Mouse (Mus musculus) lung, postnatal 0 days (tissue): Measurements from ENCODE around the gene Sertad3. TPM values are rescaled to one million over a fixed set of nuclear protein-coding genes. Genes with fewer than 3 reads are reported as not detected.

Experiments
- ATAC-seq: fragments of 200-750 bp; cut with Nextera tagmentation; 2 replicates; pipeline ENCODE4 v1.8.0; 2017; ENCODE audit warnings: moderate library complexity
- DNase-seq: peaks from one replicate; pipeline ENCODE4 v3.0.0-alpha.2; 2016; ENCODE audit warnings: low spot score
- H3K27ac ChIP-seq: fragments of 300-500 bp; sonication (generic); 2 replicates; pipeline ENCODE4 v1.5.1; 2014; ENCODE audit warnings: antibody characterized with exemption, mild to moderate bottlenecking, low read length, mixed read lengths
- H3K27me3 ChIP-seq: fragments of 300-500 bp; sonication (generic); replicated peaks from 2 replicates; pipeline ENCODE4 v1.6.1; 2014; ENCODE audit warnings: low read length, mixed read lengths; ENCODE audit not compliant: insufficient read depth
- H3K36me3 ChIP-seq: fragments of 300-500 bp; sonication (generic); 2 replicates; pipeline ENCODE4 v1.6.1; 2014; ENCODE audit warnings: low read length, mixed read lengths; ENCODE audit not compliant: insufficient read depth
- H3K4me1 ChIP-seq: fragments of 300-500 bp; sonication (generic); 2 replicates; pipeline ENCODE4 v1.6.1; 2014; ENCODE audit warnings: antibody characterized with exemption, low read depth, low read length, mixed read lengths; ENCODE audit not compliant: insufficient read depth
- H3K4me2 ChIP-seq: fragments of 300-500 bp; sonication (generic); replicated peaks from 2 replicates; pipeline ENCODE4 v1.6.1; 2014; ENCODE audit warnings: low read depth, mild to moderate bottlenecking, low read length, moderate library complexity, mixed read lengths
- H3K4me3 ChIP-seq: fragments of 300-500 bp; sonication (generic); 2 replicates; pipeline ENCODE4 v1.5.1; 2014; ENCODE audit warnings: low read depth, low read length
- H3K9ac ChIP-seq: fragments of 300-500 bp; sonication (generic); replicated peaks from 2 replicates; pipeline ENCODE4 v1.6.1; 2014; ENCODE audit warnings: low read depth, mild to moderate bottlenecking
- H3K9me3 ChIP-seq: fragments of 300-500 bp; sonication (generic); 2 replicates; pipeline ENCODE4 v1.6.1; 2016; ENCODE audit warnings: low read length, mixed read lengths
- CTCF ChIP-seq: IDR thresholded peaks from 2 replicates; pipeline ENCODE4 v1.5.1; 2016; ENCODE audit warnings: antibody characterized with exemption, mild to moderate bottlenecking
- EP300 ChIP-seq: IDR thresholded peaks from 2 replicates; pipeline ENCODE4 v1.6.1; 2016; ENCODE audit warnings: antibody characterized with exemption, mild to moderate bottlenecking, control low read depth
- WGBS: fragments of 180-500 bp; shearing (Covaris S2); extraction: QIAGEN DNeasy Blood & Tissue Kit; methylation state at CpG from one replicate; pipeline ENCODE4 v1.1.7; 2014; 5-methylcytosine and 5-hydroxymethylcytosine counted together
- polyA plus RNA-seq: library from polyadenylated mRNA; unstranded; fragments of >200 nt; fragmentation: Nextera tagmentation; extraction: Ambion mirVana; gene quantifications from 2 replicates; pipeline ENCODE4 v1.2.1, GENCODE M21; 2015

Gene Sertad3
- polyA plus RNA-seq, 1 experiment from 2014 or later: 33.0 TPM

GRCm38 (mm10) chr7:27520104-27520503 is 46.5 kb downstream of the Sertad3 start:
- TF ChIP-seq CTCF (peak; percentile 36), EP300 (no peak)
- 0 out of 2 replicates have a peak, but pooled peaks cover 7% of the 10 kb centered on the region for H3K36me3 ChIP-seq
- H3K9ac ChIP-seq: no peak overlapping the region
- ATAC-seq (no peak), DNase-seq (no peak)
- no peak overlapping the region for H3K4me2 ChIP-seq
- H3K4me3 ChIP-seq: no peak overlapping the region
- no peaks in the 10 kb centered on the region; the same call in 1 of the 2 replicates for H3K4me1 ChIP-seq
- H3K9me3 ChIP-seq: no peaks in the 10 kb centered on the region
- no peaks in the 10 kb centered on the region for H3K27me3 ChIP-seq
- 0 out of 2 replicates have a peak overlapping the region, but pooled peaks have one; percentile 9 for H3K27ac ChIP-seq

GRCm38 (mm10) chr7:27520599-27520998 is 47.0 kb downstream of the Sertad3 start:
- Histone ChIP-seq H3K9me3 (no peaks in the 10 kb centered on the region), H3K27me3 (no peaks in the 10 kb centered on the region), H3K4me3 (no peak overlapping the region), H3K4me1 (no peaks in the 10 kb centered on the region; the same call in 1 of the 2 replicates), H3K9ac (no peak overlapping the region), H3K36me3 (0 out of 2 replicates have a peak, but pooled peaks cover 7% of the 10 kb centered on the region), H3K27ac (0 out of 2 replicates have a peak overlapping the region, but pooled peaks have one; percentile 9), H3K4me2 (no peak overlapping the region)
- TF ChIP-seq CTCF (no peak), EP300 (no peak)
- WGBS: 57% methylated on average over 1 of the region's 1 CpGs
- DNase-seq: peak; percentile 65
- peak; percentile 70 for ATAC-seq

GRCm38 (mm10) chr7:27522967-27523366 is 49.4 kb downstream of the Sertad3 start, which contains the start of gene Hipk4:
TSS of gene Hipk4 (plus strand) at chr7:27523267.
- H3K9ac ChIP-seq: no peak within 1 kb of the TSS
- no peaks in the 10 kb centered on the region for H3K27me3 ChIP-seq
- H3K4me3 ChIP-seq: no peak within 1 kb of the TSS
- DNase-seq: no peak
- H3K4me2 ChIP-seq: no peak within 1 kb of the TSS
- H3K9me3 ChIP-seq: no peaks in the 10 kb centered on the region
- no peak for TF ChIP-seq CTCF
- TF ChIP-seq EP300: no peak
- no peak within 1 kb of the TSS for H3K27ac ChIP-seq
- no peak for ATAC-seq
- WGBS: 66% methylated on average over 5 of the region's 5 CpGs
- no peaks in the 10 kb centered on the region; the same call in 1 of the 2 replicates for H3K4me1 ChIP-seq
- no peaks in the 10 kb centered on the region for H3K36me3 ChIP-seq

GRCm38 (mm10) chr7:27523805-27524204 is 50.2 kb downstream of the Sertad3 start:
- H3K4me1 ChIP-seq: no peaks in the 10 kb centered on the region; the same call in 1 of the 2 replicates
- WGBS: 96% methylated on average over 13 of the region's 13 CpGs
- H3K9ac ChIP-seq: no peak overlapping the region
- H3K27ac ChIP-seq: no peak overlapping the region
- no peaks in the 10 kb centered on the region for H3K27me3 ChIP-seq
- no peaks in the 10 kb centered on the region for H3K9me3 ChIP-seq
- TF ChIP-seq CTCF (no peak), EP300 (no peak)
- DNase-seq (no peak), ATAC-seq (no peak)
- no peak overlapping the region for H3K4me2 ChIP-seq
- no peaks in the 10 kb centered on the region for H3K36me3 ChIP-seq
- no peak overlapping the region for H3K4me3 ChIP-seq

GRCm38 (mm10) chr7:27526039-27526827 is 52.7 kb downstream of the Sertad3 start:
- DNase-seq (peak; percentile 91), ATAC-seq (peak; percentile 85)
- no peaks in the 10 kb centered on the region for H3K27me3 ChIP-seq
- no peak overlapping the region for H3K27ac ChIP-seq
- 19% methylated on average over 10 of the region's 10 CpGs for WGBS
- no peak overlapping the region for H3K4me3 ChIP-seq
- no peaks in the 10 kb centered on the region for H3K9me3 ChIP-seq
- H3K9ac ChIP-seq: no peak overlapping the region
- no peaks in the 10 kb centered on the region for H3K4me1 ChIP-seq
- no peak overlapping the region for H3K4me2 ChIP-seq
- H3K36me3 ChIP-seq: no peaks in the 10 kb centered on the region
- TF ChIP-seq EP300: no peak
- peak; percentile 97 for TF ChIP-seq CTCF

Other genes with a start within 250 kb of the Sertad3 start
- 2.9 and 4.1 TPM in 2 replicates for gene Itpkc, start 245.1 kb upstream of the Sertad3 start, polyA plus RNA-seq
- gene Coq8b, start 240.7 kb upstream of the Sertad3 start, polyA plus RNA-seq: 21.3 and 23.6 TPM in 2 replicates
- gene Numbl, start 215.3 kb upstream of the Sertad3 start, polyA plus RNA-seq: 11.6 and 11.7 TPM in 2 replicates
- 99.9 and 103 TPM in 2 replicates for gene Ltbp4, start 136.1 kb upstream of the Sertad3 start, polyA plus RNA-seq
- 31.1 and 31.2 TPM in 2 replicates for gene Shkbp1, start 117.7 kb upstream of the Sertad3 start, polyA plus RNA-seq
- gene Gm20479, start 116.3 kb upstream of the Sertad3 start, polyA plus RNA-seq: not detected in 2 replicates
- 0.20 and 0.21 TPM in 2 replicates for gene Sptbn4, start 26.1 kb upstream of the Sertad3 start, polyA plus RNA-seq
- gene Blvrb, start 25.8 kb upstream of the Sertad3 start, polyA plus RNA-seq: 61.7 and 63.4 TPM in 2 replicates
- 79.4 and 79.6 TPM in 2 replicates for gene Sertad1, start 13.1 kb downstream of the Sertad3 start, polyA plus RNA-seq
- 73.2 and 75.2 TPM in 2 replicates for gene Prx, start 25.6 kb downstream of the Sertad3 start, polyA plus RNA-seq
- gene Hipk4, start 49.5 kb downstream of the Sertad3 start, polyA plus RNA-seq: 0.27 and 0.31 TPM in 2 replicates
- 92.4 and 94.5 TPM in 2 replicates for gene Pld3, start 79.5 kb downstream of the Sertad3 start, polyA plus RNA-seq
- gene 2310022A10Rik, start 79.5 kb downstream of the Sertad3 start, polyA plus RNA-seq: 10.5 and 12.3 TPM in 2 replicates
- gene Akt2, start 117.8 kb downstream of the Sertad3 start, polyA plus RNA-seq: 64.1 and 72.9 TPM in 2 replicates
- 0.12 TPM in 1 of 2 replicates, not detected in the other for gene Ttc9b, start 180.1 kb downstream of the Sertad3 start, polyA plus RNA-seq
- 4.9 TPM in 2 replicates for gene Map3k10, start 200.8 kb downstream of the Sertad3 start, polyA plus RNA-seq
- 2.2 and 2.8 TPM in 2 replicates for gene Zfp607b, start 215.6 kb downstream of the Sertad3 start, polyA plus RNA-seq